Mouse (Mus musculus) spleen, adult 2 months (tissue): Measurements from ENCODE around the gene Rcan1. TPM values are rescaled to one million over a fixed set of nuclear protein-coding genes. Genes with fewer than 3 reads are reported as not detected.

ENCODE experiments used
- DNase-seq, 2 experiments: peaks; one replicate each; pipeline versions ENCODE4 v3.0.0 to v3.0.0-alpha.2; 2012 to 2021; ENCODE audit warnings: low spot score in 2 of 2, low read depth in 1 of 2
- H3K27ac ChIP-seq: fragments of 200-500 bp; 2 replicates; pipeline ENCODE4 v1.5.1; 2012; ENCODE audit warnings: low read length, inconsistent platforms; ENCODE audit not compliant: insufficient read depth
- H3K27me3 ChIP-seq: fragments of 200-500 bp; 2 replicates; pipeline ENCODE4 v1.6.1; 2012; ENCODE audit warnings: mild to moderate bottlenecking, moderate library complexity, low read length, inconsistent platforms; ENCODE audit not compliant: control insufficient read depth, insufficient read depth
- H3K36me3 ChIP-seq: fragments of 200-500 bp; 2 replicates; pipeline ENCODE4 v1.6.1; 2012; ENCODE audit warnings: mild to moderate bottlenecking, low read length, inconsistent platforms; ENCODE audit not compliant: control insufficient read depth, insufficient read depth
- H3K4me1 ChIP-seq: fragments of 200-500 bp; 2 replicates; pipeline ENCODE4 v1.6.1; 2011; ENCODE audit warnings: inconsistent platforms; ENCODE audit not compliant: control insufficient read depth, insufficient read depth, insufficient read length
- H3K4me3 ChIP-seq: fragments of 200-500 bp; 2 replicates; pipeline ENCODE4 v1.5.1; 2011; ENCODE audit warnings: mild to moderate bottlenecking, inconsistent platforms; ENCODE audit not compliant: insufficient read depth, insufficient read length; ENCODE audit errors: extremely low read depth
- CTCF ChIP-seq: fragments of 200-500 bp; IDR thresholded peaks from 2 replicates; pipeline ENCODE4 v1.5.1; 2011; ENCODE audit warnings: mild to moderate bottlenecking, inconsistent platforms; ENCODE audit not compliant: insufficient read depth, insufficient read length, insufficient replicate concordance; ENCODE audit errors: extremely low read depth
- POLR2A ChIP-seq: fragments of 200-500 bp; IDR thresholded peaks from 2 replicates; pipeline ENCODE4 v1.6.1; 2011; ENCODE audit warnings: low read depth, low read length, inconsistent platforms
- WGBS: fragments of 180-500 bp; shearing (Covaris S2); methylation state at CpG from one replicate; pipeline ENCODE4 v1.1.7; 2018; 5-methylcytosine and 5-hydroxymethylcytosine counted together
- polyA plus RNA-seq: library from polyadenylated mRNA; depleted of rRNA; stranded (reverse); fragments of >200 nt; gene quantifications from 2 replicates; pipeline ENCODE4 v1.2.3, GENCODE M21; 2012; rRNA removed

Gene Rcan1
- polyA plus RNA-seq, 1 experiment, result 6.4 TPM

DNA sequence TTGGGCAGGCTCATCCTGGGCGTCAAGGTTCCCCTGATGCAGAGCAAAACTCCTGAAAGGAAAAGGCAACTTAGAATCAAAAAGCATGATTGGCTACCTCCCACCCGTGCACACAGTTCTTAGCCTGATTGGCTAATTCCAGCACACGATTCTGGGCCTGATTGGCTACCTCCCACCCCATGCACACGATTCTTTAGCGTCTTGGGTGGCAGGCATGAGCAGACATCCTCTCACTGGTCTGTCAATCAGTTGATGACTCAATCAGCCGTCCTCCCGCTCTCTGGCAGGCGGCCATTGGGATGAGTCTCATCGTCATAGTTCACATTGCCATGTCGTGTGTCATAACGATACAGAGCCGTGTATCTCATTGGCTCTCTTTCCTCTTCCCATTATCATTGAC is 121.7 kb downstream of the Rcan1 start:
- Histone ChIP-seq H3K4me3 (no peak overlapping the region), H3K36me3 (no peaks in the 10 kb centered on the region), H3K4me1 (no peaks in the 10 kb centered on the region), H3K27ac (no peak overlapping the region), H3K27me3 (no peaks in the 10 kb centered on the region)
- no peak for DNase-seq
- 94% methylated on average over 12 of the region's 12 CpGs for WGBS
- TF ChIP-seq POLR2A (no peak), CTCF (no peak)

DNA sequence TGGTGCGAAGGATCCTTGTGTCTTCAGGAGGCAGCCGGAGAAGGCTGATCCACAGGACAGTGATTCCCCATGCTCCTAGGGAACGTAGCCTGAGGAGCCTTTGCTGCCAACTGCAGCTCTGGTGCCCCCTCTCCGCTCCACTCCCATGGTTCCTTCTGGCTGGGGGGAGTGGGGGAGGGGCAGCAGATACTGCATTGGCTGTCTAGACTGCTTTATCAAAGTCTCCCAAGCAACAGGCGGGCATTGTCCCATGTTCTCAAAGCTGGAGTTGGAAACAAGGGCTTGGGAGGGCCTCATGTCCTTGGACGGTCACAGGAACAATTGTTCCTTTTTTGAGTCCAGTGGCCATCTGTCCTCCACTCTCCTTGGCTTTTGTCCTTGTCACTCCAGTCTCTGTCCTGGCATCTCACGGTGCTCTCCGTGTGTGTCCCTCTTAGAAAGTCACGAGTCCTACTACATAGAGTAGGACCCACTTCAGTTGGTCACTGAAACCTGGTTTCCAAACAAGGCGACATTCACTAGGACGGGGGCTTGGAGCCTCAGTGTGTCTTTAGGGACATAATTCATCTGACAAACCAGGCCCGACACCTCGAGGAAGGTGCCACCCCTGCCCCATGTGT is 124.3 kb downstream of the Rcan1 start:
- DNase-seq, result no peak
- TF ChIP-seq POLR2A (no peak), CTCF (no peak)
- no peak overlapping the region for H3K27ac ChIP-seq
- no peaks in the 10 kb centered on the region for H3K36me3 ChIP-seq
- no peak overlapping the region for H3K4me3 ChIP-seq
- no peaks in the 10 kb centered on the region for H3K4me1 ChIP-seq
- 86% methylated on average over 13 of the region's 13 CpGs for WGBS
- H3K27me3 ChIP-seq, result no peaks in the 10 kb centered on the region

DNA sequence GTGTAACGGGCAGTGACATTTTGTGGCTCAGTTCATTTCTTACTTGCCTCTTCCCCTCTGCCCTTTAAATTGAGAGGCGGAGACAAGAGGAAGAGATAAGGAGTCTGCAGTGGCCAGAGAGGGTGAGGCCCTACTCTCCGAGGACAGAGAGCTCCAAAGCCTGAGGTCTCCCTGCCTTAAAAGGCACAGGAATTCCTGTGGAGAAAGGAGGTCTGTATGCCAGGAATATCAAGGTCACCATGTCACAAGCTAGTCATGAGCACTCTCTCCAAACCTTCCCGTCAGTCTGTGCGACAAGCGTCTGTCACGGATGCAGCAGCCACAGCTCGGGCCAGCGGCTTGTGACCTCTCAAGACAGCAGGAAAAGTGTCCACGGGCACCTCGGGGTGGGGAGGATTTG is 125.5 kb downstream of the Rcan1 start:
- Histone ChIP-seq H3K36me3 (no peaks in the 10 kb centered on the region), H3K4me1 (no peaks in the 10 kb centered on the region), H3K4me3 (no peak overlapping the region), H3K27me3 (no peaks in the 10 kb centered on the region), H3K27ac (no peak overlapping the region)
- TF ChIP-seq POLR2A (no peak), CTCF (no peak)
- WGBS, result 74% methylated on average over 11 of the region's 11 CpGs
- no peak for DNase-seq

Other genes with a start within 250 kb of the Rcan1 start
- not detected in 2 replicates for gene Kcne2, start 178.5 kb downstream of the Rcan1 start, polyA plus RNA-seq
- 10.8 and 12.0 TPM in 2 replicates for gene Smim11, start 169.6 kb downstream of the Rcan1 start, polyA plus RNA-seq
- not detected in 2 replicates for gene Fam243, start 149.4 kb downstream of the Rcan1 start, polyA plus RNA-seq
- not detected in 2 replicates for gene Kcne1, start 111.4 kb downstream of the Rcan1 start, polyA plus RNA-seq
- gene Clic6, start 14.9 kb upstream of the Rcan1 start, polyA plus RNA-seq, result 0.02 TPM in 2 replicates